Mouse (Mus musculus) midbrain, embryonic 12.5 days (tissue): Measurements from ENCODE around the gene Bcl7a. TPM values are rescaled to one million over a fixed set of nuclear protein-coding genes. Genes with fewer than 3 reads are reported as not detected.
A peak's percentile ranks its signal among the peaks of the same experiment; 100 is the strongest.

Experiments
- ATAC-seq: fragments of 200-750 bp; cut with Nextera tagmentation; 2 replicates; pipeline ENCODE4 v1.8.0; 2017; ENCODE audit warnings: low read depth, moderate TSS enrichment, moderate library complexity; ENCODE audit not compliant: low FRiP score
- H3K27ac ChIP-seq: fragments of 300-500 bp; sonication (generic); replicated peaks from 2 replicates; pipeline ENCODE4 v1.5.1; 2016; ENCODE audit warnings: mild to moderate bottlenecking
- H3K27me3 ChIP-seq: fragments of 300-500 bp; sonication (generic); 2 replicates; pipeline ENCODE4 v1.6.1; 2016; ENCODE audit warnings: mild to moderate bottlenecking
- H3K36me3 ChIP-seq: fragments of 300-500 bp; sonication (generic); 2 replicates; pipeline ENCODE4 v1.6.1; 2016
- H3K4me1 ChIP-seq: fragments of 300-500 bp; sonication (generic); 2 replicates; pipeline ENCODE4 v1.6.1; 2016
- H3K4me2 ChIP-seq: fragments of 300-500 bp; sonication (generic); replicated peaks from 2 replicates; pipeline ENCODE4 v1.6.1; 2016; ENCODE audit warnings: mild to moderate bottlenecking, moderate library complexity
- H3K4me3 ChIP-seq: fragments of 300-500 bp; sonication (generic); 2 replicates; pipeline ENCODE4 v1.5.1; 2016; ENCODE audit warnings: mild to moderate bottlenecking
- H3K9ac ChIP-seq: fragments of 300-500 bp; sonication (generic); replicated peaks from 2 replicates; pipeline ENCODE4 v1.6.1; 2016; ENCODE audit warnings: mild to moderate bottlenecking, moderate library complexity
- H3K9me3 ChIP-seq: fragments of 300-500 bp; sonication (generic); 2 replicates; pipeline ENCODE4 v1.6.1; 2016; ENCODE audit warnings: mild to moderate bottlenecking
- WGBS: fragments of 180-500 bp; shearing (Covaris S2); methylation state at CpG from one replicate; pipeline ENCODE4 v1.1.7; 2016; 5-methylcytosine and 5-hydroxymethylcytosine counted together
- polyA plus RNA-seq: library from polyadenylated mRNA; unstranded; fragments of >200 nt; fragmentation: Nextera tagmentation; extraction: Ambion mirVana; gene quantifications from 2 replicates; pipeline ENCODE4 v1.2.1, GENCODE M21; 2016

Bcl7a gene
- polyA plus RNA-seq, 1 experiment from 2014 or later = 56.7 TPM

DNA sequence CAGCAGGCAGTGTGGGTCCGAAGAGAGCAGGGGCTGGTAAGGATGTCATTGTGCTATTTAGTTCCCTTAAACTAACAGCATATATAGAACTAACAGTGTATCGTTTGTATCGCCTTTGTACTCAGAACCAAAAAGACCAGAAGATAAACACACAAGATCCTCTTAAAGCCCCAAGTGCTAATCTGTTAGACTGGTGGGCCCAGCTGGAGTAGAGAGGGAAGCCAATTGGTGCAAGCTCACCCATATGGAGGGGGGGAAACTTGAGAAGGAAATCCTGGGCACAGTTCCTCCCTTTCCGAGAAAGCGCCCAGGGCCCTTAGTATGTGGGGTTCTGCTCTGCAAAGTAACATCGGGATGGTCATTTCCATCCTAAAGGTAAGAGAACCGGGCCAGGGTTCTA, 33.4 kb upstream of the Bcl7a start:
- no peak overlapping the region for H3K4me2 ChIP-seq

DNA sequence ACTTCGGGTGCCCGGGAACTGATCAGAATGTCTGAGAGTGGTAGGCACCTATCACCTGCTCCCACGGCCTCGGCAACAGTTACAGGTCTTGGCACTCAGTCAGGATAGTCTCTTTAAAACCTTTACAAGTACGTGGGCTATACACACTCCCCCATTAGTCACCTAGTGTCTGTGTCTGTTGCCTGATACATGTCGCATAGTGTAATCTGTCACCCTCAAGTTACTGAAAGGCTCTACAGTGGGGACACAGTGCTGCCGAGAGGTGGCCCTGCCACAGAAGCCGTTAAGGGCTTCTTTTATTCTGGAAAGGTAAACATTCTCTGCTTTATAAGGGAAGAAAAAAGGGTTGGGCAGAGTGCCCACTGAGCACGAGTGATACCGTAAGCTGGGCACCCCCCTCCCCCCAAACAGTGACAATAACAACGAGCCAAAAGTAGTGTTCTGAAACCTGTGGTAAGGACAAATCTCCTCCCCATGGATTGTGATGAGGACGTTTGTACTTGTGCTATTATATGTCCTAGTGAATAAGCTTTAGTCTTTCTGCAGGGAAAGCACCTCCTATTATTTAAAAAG, 30.5 kb upstream of the Bcl7a start:
- H3K27me3 ChIP-seq = no peaks in the 10 kb centered on the region
- H3K4me1 ChIP-seq = peaks cover 23% of the 10 kb centered on the region
- no peak overlapping the region for H3K9ac ChIP-seq
- no peak for ATAC-seq
- no peak overlapping the region for H3K4me2 ChIP-seq
- H3K4me3 ChIP-seq = no peak overlapping the region
- H3K36me3 ChIP-seq = no peaks in the 10 kb centered on the region
- no peaks in the 10 kb centered on the region for H3K9me3 ChIP-seq
- 71% methylated on average over 12 of the region's 12 CpGs for WGBS
- no peak overlapping the region for H3K27ac ChIP-seq

More for the DNA sequence above, 33.4 kb upstream of the Bcl7a start:
- WGBS = 59% methylated on average over 7 of the region's 7 CpGs
- H3K4me1 ChIP-seq = peaks cover 11% of the 10 kb centered on the region
- 0 out of 2 replicates have a peak, but pooled peaks cover 5% of the 10 kb centered on the region for H3K27me3 ChIP-seq
- no peak overlapping the region for H3K27ac ChIP-seq
- no peaks in the 10 kb centered on the region for H3K9me3 ChIP-seq
- no peak overlapping the region for H3K9ac ChIP-seq
- no peak overlapping the region for H3K4me3 ChIP-seq
- H3K36me3 ChIP-seq = no peaks in the 10 kb centered on the region
- ATAC-seq = no peak

DNA sequence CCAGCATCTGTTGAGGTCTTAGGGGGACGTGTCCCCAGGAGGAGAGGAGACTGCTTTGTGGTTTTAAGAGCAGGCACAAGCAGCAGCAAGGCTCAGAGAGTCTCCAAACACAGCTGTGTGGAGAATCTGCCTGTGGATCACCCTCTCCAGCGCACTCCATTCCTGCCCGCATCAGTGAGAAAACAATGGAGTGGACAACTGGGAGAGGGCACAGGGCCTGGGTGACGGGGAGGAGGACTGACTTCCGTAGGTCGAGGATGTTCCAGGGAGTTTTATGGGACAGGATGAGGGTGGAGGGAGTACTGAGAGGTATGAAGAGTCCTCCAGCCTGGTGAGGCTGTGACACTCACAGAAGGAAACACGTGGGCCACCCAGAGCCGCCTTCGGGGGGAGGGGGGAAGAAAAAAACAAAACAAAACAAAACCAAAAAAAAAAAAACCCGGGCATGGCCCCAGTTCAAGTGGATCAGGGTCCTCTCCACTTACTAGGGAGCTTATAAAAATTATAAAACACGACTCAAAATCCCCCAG, 29.7 kb upstream of the Bcl7a start:
- Histone ChIP-seq H3K36me3 (no peaks in the 10 kb centered on the region), H3K9ac (no peak overlapping the region), H3K27me3 (no peaks in the 10 kb centered on the region), H3K4me1 (peaks cover 23% of the 10 kb centered on the region), H3K27ac (no peak overlapping the region), H3K4me2 (no peak overlapping the region), H3K4me3 (no peak overlapping the region), H3K9me3 (no peaks in the 10 kb centered on the region)
- WGBS = 66% methylated on average over 11 of the region's 11 CpGs
- ATAC-seq = no peak

DNA sequence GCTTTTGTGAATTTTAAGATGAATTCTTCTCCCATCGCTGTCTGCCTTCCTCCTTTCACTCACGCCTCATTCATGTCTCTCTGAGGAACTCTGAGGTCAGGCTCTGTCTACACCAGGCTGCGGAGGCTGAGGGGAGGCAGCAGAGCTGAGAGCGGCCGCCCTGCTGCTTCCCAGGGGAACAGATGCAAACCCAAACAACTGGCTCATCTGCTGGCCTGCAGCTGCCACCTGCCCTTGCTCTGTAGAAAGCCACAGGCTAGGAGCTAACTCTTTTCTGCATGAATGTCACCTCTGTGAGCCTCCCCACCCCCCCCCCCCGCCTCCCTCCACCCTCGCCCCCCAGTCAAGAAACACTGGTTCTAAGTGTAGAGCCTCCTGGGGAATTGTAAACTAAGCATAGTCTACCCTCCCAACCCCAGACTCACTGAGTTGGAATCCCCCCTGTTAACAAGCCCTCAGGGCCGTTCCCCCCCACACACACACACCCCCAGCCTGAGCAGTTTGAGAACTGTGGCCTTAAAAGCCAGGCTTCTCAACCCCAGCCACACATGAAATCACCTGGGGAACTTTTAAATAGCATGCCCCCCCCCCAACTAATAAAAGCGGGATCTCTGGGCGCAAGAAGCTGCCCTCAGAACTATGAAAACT, 28.3 kb upstream of the Bcl7a start:
- 37% methylated on average over 8 of the region's 10 CpGs for WGBS
- no peak overlapping the region for H3K9ac ChIP-seq
- H3K27ac ChIP-seq = peak overlapping the region; percentile 64
- H3K4me3 ChIP-seq = no peak overlapping the region
- peaks cover 23% of the 10 kb centered on the region for H3K4me1 ChIP-seq
- no peak for ATAC-seq
- no peaks in the 10 kb centered on the region for H3K27me3 ChIP-seq
- no peaks in the 10 kb centered on the region for H3K9me3 ChIP-seq
- H3K36me3 ChIP-seq = no peaks in the 10 kb centered on the region
- no peak overlapping the region for H3K4me2 ChIP-seq

DNA sequence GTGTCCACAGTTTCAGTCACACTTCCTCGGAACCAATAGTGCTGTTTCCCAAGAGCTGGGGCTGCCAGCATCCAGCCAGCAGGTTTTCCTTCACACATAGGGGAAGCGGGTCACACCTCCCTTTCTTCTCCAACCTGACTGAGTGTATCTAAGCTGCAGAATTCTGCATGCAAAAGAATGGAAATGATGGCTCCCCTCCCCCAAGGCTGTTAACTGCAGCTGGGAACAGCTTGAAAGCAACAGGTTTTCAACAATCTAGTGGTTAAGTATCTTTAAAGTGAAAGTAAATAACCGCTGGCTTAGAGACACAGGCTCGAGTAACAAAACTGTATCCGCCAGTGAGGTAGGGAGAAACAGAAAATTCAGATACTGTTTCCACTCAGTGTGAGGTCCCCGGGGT, 25.6 kb upstream of the Bcl7a start:
- no peak for ATAC-seq
- Histone ChIP-seq H3K27me3 (no peaks in the 10 kb centered on the region), H3K4me1 (peaks cover 23% of the 10 kb centered on the region), H3K4me3 (no peak overlapping the region), H3K9me3 (no peaks in the 10 kb centered on the region), H3K9ac (no peak overlapping the region), H3K4me2 (no peak overlapping the region; the same call in 1 of the 2 replicates), H3K27ac (no peak overlapping the region), H3K36me3 (no peaks in the 10 kb centered on the region)
- WGBS = 37% methylated on average over 6 of the region's 6 CpGs

DNA sequence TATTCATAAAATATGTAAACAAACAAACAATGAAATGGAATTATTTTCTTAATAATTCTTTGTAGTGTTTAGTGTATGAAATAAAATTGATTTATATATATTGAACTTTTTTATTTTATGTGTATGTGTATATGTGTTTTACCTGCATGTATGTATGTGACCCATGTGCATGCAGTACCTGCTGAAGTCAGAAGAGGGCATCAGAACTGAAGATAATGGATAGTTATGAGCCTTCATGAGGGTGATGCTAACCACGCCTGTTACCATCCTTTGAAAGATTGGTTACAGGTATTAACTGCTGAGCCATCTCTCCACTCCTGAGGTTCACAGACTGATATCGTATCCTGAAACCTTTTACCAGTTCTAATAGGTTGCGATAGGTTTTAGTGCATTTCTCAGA, 23.5 kb upstream of the Bcl7a start:
- no peak for ATAC-seq
- Histone ChIP-seq H3K4me1 (peaks cover 21% of the 10 kb centered on the region), H3K4me3 (no peak overlapping the region), H3K9ac (no peak overlapping the region), H3K9me3 (no peaks in the 10 kb centered on the region), H3K27me3 (peaks cover 3% of the 10 kb centered on the region; the same call in 1 of the 2 replicates), H3K4me2 (no peak overlapping the region), H3K36me3 (no peaks in the 10 kb centered on the region), H3K27ac (no peak overlapping the region)
- 95% methylated on average over 3 of the region's 3 CpGs for WGBS

DNA sequence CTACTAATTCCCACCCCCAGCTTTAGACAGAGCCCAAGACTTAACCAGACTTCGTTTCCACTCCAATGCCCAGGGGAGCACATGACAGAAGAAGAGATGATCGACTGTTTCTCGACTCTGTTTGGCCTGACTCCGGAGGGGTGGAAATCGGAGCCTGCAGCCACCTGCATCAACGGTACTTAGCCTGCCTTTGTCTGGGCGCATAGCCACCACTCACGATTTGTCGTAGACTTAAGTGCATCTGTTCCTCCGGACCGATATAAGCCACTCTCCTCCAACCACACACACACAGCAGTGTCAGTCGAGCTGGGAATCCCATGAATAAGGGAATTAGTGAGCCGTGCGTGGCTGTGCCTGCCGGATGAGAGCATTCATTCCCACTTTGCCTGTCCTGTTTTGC, 19.4 kb upstream of the Bcl7a start:
- ATAC-seq = no peak
- Histone ChIP-seq H3K36me3 (no peaks in the 10 kb centered on the region), H3K4me3 (no peak overlapping the region), H3K27me3 (peaks cover 3% of the 10 kb centered on the region; the same call in 1 of the 2 replicates), H3K4me2 (peak overlapping the region; percentile 39), H3K9me3 (no peaks in the 10 kb centered on the region), H3K9ac (no peak overlapping the region; the same call in 1 of the 2 replicates), H3K27ac (0 out of 2 replicates have a peak overlapping the region, but pooled peaks have one; percentile 7), H3K4me1 (peaks cover 17% of the 10 kb centered on the region)
- 8% methylated on average over 15 of the region's 15 CpGs for WGBS

DNA sequence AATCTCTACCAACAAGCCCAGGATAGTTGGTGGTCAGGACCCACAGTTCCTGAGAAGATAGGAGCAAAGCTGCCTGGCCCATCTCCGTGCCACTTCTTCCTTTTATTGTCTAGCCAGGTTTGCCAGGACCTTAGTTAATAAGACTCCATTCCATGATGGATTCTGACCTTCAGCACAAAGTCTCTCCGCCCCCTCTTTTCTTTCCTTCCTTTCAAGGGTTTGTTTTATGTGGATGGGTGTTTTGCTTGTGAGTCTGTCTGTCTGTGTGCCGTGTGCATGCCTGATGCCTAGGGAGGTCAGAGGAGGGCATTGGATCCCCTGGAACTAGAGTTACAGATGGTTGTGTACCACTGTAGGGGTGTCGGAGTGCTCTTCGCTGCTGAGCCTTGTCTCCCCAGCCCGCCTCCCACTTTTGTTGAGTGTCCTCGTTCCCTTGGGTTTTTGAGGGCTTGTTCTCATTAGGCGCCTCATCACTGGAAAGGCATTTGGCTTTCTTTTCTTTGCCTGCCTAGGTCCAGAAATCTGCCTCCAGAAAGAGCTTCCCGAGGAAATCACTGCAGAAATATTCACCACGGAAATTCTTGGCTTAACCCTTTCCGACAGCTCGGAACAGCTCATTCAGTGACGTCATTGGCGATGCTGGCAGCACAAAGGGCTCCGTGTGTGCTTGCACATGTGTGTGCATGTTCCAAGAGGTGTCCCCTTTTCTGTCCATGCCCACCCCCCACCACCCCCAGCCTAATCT, 17.5 kb upstream of the Bcl7a start:
- Histone ChIP-seq H3K36me3 (no peaks in the 10 kb centered on the region), H3K27ac (no peak overlapping the region), H3K9ac (no peak overlapping the region), H3K27me3 (peaks cover 3% of the 10 kb centered on the region; the same call in 1 of the 2 replicates), H3K9me3 (no peaks in the 10 kb centered on the region), H3K4me1 (peaks cover 17% of the 10 kb centered on the region), H3K4me3 (no peak overlapping the region), H3K4me2 (no peak overlapping the region)
- ATAC-seq = no peak
- WGBS = 63% methylated on average over 15 of the region's 15 CpGs

DNA sequence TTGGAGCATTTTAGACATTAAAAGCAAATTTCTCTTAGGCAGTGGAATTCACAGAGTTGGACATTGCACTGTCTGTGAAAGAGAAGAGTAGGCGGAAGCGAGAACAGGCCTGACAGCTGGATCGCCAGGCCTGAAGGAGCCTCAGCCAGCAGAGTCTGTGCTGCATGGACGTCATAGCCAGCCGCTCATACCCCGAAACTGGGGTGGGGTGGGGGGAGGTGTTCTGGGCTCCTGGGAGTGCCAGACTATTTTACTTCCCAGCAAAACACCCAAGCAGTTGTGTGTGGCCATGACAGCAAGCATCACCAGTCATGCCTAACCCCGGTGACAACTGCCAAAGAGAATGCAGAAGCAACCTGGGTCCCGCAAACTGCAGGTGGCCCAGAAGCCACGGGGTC, 16.9 kb upstream of the Bcl7a start:
- Histone ChIP-seq H3K27me3 (peaks cover 3% of the 10 kb centered on the region; the same call in 1 of the 2 replicates), H3K36me3 (no peaks in the 10 kb centered on the region), H3K4me1 (peaks cover 17% of the 10 kb centered on the region), H3K9me3 (no peaks in the 10 kb centered on the region), H3K27ac (no peak overlapping the region), H3K4me2 (no peak overlapping the region), H3K9ac (no peak overlapping the region), H3K4me3 (no peak overlapping the region)
- 72% methylated on average over 9 of the region's 9 CpGs for WGBS
- ATAC-seq = no peak

DNA sequence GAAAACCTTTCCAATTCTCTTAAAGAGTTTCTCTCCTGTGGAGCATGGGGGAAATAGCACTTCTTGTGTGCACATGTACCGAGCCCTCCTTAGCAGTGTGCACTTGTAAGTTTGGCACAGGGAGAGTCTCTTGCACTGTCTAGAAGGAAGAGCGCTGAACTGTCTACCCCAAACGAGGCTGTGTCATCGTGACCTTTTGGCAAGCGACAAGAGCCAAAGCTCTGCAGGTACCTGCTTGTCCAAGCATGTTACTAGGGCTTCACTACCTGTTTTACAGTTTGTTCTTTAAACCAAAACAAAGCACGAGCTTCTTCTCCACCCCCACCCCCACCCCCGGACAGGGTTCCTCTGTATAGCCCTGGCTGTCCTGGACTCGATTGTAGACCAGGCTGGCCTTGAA, 15.9 kb upstream of the Bcl7a start:
- H3K27ac ChIP-seq = no peak overlapping the region
- H3K4me2 ChIP-seq = no peak overlapping the region
- 91% methylated on average over 8 of the region's 8 CpGs for WGBS
- no peak overlapping the region for H3K9ac ChIP-seq
- no peak for ATAC-seq
- peaks cover 17% of the 10 kb centered on the region for H3K4me1 ChIP-seq
- H3K36me3 ChIP-seq = no peaks in the 10 kb centered on the region
- no peak overlapping the region for H3K4me3 ChIP-seq
- peaks cover 3% of the 10 kb centered on the region; the same call in 1 of the 2 replicates for H3K27me3 ChIP-seq
- H3K9me3 ChIP-seq = no peaks in the 10 kb centered on the region

DNA sequence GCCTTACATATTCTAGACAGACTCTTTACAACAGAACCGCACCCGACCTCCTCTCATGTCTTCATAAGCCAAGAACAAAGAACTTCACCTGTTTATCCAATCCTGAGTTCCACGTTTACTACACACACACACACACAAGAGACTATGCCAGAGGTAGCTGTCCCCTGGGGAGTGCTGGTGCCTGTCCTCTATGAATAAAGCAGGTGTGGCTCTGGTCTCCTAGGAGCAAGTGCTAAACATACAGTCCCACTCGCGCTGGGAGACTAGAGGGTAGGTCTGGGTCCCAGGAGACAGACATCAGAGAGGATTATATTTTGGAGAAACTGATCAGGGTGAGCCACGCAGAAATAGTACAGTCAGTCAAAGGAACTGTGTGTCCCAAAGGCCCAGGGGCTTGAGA, 10.1 kb upstream of the Bcl7a start:
- no peaks in the 10 kb centered on the region for H3K9me3 ChIP-seq
- no peaks in the 10 kb centered on the region for H3K36me3 ChIP-seq
- no peak overlapping the region for H3K4me2 ChIP-seq
- WGBS = 84% methylated on average over 6 of the region's 6 CpGs
- H3K4me1 ChIP-seq = peaks cover 11% of the 10 kb centered on the region
- ATAC-seq = no peak
- no peak overlapping the region for H3K27ac ChIP-seq
- no peak overlapping the region for H3K9ac ChIP-seq
- H3K4me3 ChIP-seq = no peak overlapping the region
- no peaks in the 10 kb centered on the region for H3K27me3 ChIP-seq
